Mouse (Mus musculus): ENCODE data around the gene Pm20d1. TPM values are rescaled to one million over a fixed set of nuclear protein-coding genes. Genes with fewer than 3 reads are reported as not detected.
A peak's percentile ranks its signal among the peaks of the same experiment; 100 is the strongest.

Gene Pm20d1
- polyA plus RNA-seq, 1 experiment from 2014 or later: 0.46 TPM

GRCm38 (mm10) chr1:131757211-131757610 is 40.0 kb upstream of the Pm20d1 start:
- H3K4me2 ChIP-seq (ENCODE audit: low read length): no peak overlapping the region
- no peak overlapping the region for H3K9ac ChIP-seq (ENCODE audit: low read depth, low read length)
- H3K36me3 ChIP-seq (ENCODE audit: control insufficient read depth, insufficient read depth, low read length): no peaks in the 10 kb centered on the region
- ATAC-seq: no peak
- H3K4me1 ChIP-seq (ENCODE audit: control insufficient read depth, insufficient read depth, low read length): no peaks in the 10 kb centered on the region
- H3K4me3 ChIP-seq (ENCODE audit: low read depth, low read length): no peak overlapping the region
- 92% methylated on average over 6 of the region's 6 CpGs for WGBS
- no peak overlapping the region for H3K27ac ChIP-seq (ENCODE audit: low read length)
- no peaks in the 10 kb centered on the region for H3K27me3 ChIP-seq (ENCODE audit: control insufficient read depth, insufficient read depth, low read depth, low read length)
- no peaks in the 10 kb centered on the region for H3K9me3 ChIP-seq (replicated peaks; ENCODE audit: control insufficient read depth, low read length, poor library complexity, severe bottlenecking)

GRCm38 (mm10) chr1:131758796-131759195 is 38.4 kb upstream of the Pm20d1 start:
- Histone ChIP-seq H3K36me3 (ENCODE audit: control insufficient read depth, insufficient read depth, low read length) (no peaks in the 10 kb centered on the region), H3K4me1 (ENCODE audit: control insufficient read depth, insufficient read depth, low read length) (no peaks in the 10 kb centered on the region), H3K9ac (ENCODE audit: low read depth, low read length) (no peak overlapping the region), H3K27me3 (ENCODE audit: control insufficient read depth, insufficient read depth, low read depth, low read length) (no peaks in the 10 kb centered on the region), H3K9me3 (replicated peaks; ENCODE audit: control insufficient read depth, low read length, poor library complexity, severe bottlenecking) (no peaks in the 10 kb centered on the region), H3K4me2 (ENCODE audit: low read length) (no peak overlapping the region), H3K4me3 (ENCODE audit: low read depth, low read length) (no peak overlapping the region), H3K27ac (ENCODE audit: low read length) (no peak overlapping the region)
- no peak for ATAC-seq
- 31% methylated on average over 7 of the region's 7 CpGs for WGBS

- Histone ChIP-seq H3K4me2 (ENCODE audit: low read length) (no peak overlapping the region), H3K9ac (ENCODE audit: low read depth, low read length) (no peak overlapping the region), H3K27me3 (ENCODE audit: control insufficient read depth, insufficient read depth, low read depth, low read length) (no peaks in the 10 kb centered on the region), H3K4me3 (ENCODE audit: low read depth, low read length) (no peak overlapping the region), H3K36me3 (ENCODE audit: control insufficient read depth, insufficient read depth, low read length) (no peaks in the 10 kb centered on the region), H3K27ac (ENCODE audit: low read length) (no peak overlapping the region), H3K4me1 (ENCODE audit: control insufficient read depth, insufficient read depth, low read length) (no peaks in the 10 kb centered on the region), H3K9me3 (replicated peaks; ENCODE audit: control insufficient read depth, low read length, poor library complexity, severe bottlenecking) (no peaks in the 10 kb centered on the region)
- ATAC-seq: no peak
- 64% methylated on average over 9 of the region's 9 CpGs for WGBS
Measured at GRCm38 (mm10) chr1:131759667-131760427, 37.3 kb upstream of the Pm20d1 start.

GRCm38 (mm10) chr1:131760428-131760820 is 36.8 kb upstream of the Pm20d1 start:
- Histone ChIP-seq H3K27ac (ENCODE audit: low read length) (no peak overlapping the region), H3K4me1 (ENCODE audit: control insufficient read depth, insufficient read depth, low read length) (no peaks in the 10 kb centered on the region), H3K9ac (ENCODE audit: low read depth, low read length) (no peak overlapping the region), H3K4me3 (ENCODE audit: low read depth, low read length) (no peak overlapping the region), H3K27me3 (ENCODE audit: control insufficient read depth, insufficient read depth, low read depth, low read length) (no peaks in the 10 kb centered on the region), H3K9me3 (replicated peaks; ENCODE audit: control insufficient read depth, low read length, poor library complexity, severe bottlenecking) (no peaks in the 10 kb centered on the region), H3K4me2 (ENCODE audit: low read length) (no peak overlapping the region), H3K36me3 (ENCODE audit: control insufficient read depth, insufficient read depth, low read length) (no peaks in the 10 kb centered on the region)
- ATAC-seq: no peak
- 95% methylated on average over 3 of the region's 3 CpGs for WGBS

GRCm38 (mm10) chr1:131761079-131761831 is 35.9 kb upstream of the Pm20d1 start:
- no peak overlapping the region for H3K4me3 ChIP-seq (ENCODE audit: low read depth, low read length)
- H3K9ac ChIP-seq (ENCODE audit: low read depth, low read length): no peak overlapping the region
- WGBS: 90% methylated on average over 13 of the region's 13 CpGs
- no peaks in the 10 kb centered on the region for H3K9me3 ChIP-seq (replicated peaks; ENCODE audit: control insufficient read depth, low read length, poor library complexity, severe bottlenecking)
- no peaks in the 10 kb centered on the region for H3K36me3 ChIP-seq (ENCODE audit: control insufficient read depth, insufficient read depth, low read length)
- no peak overlapping the region for H3K4me2 ChIP-seq (ENCODE audit: low read length)
- no peaks in the 10 kb centered on the region for H3K4me1 ChIP-seq (ENCODE audit: control insufficient read depth, insufficient read depth, low read length)
- no peak for ATAC-seq
- no peaks in the 10 kb centered on the region for H3K27me3 ChIP-seq (ENCODE audit: control insufficient read depth, insufficient read depth, low read depth, low read length)
- H3K27ac ChIP-seq (ENCODE audit: low read length): no peak overlapping the region

GRCm38 (mm10) chr1:131763683-131764082 is 33.5 kb upstream of the Pm20d1 start:
- 56% methylated on average over 9 of the region's 9 CpGs for WGBS
- Histone ChIP-seq H3K9me3 (replicated peaks; ENCODE audit: control insufficient read depth, low read length, poor library complexity, severe bottlenecking) (no peaks in the 10 kb centered on the region), H3K4me1 (ENCODE audit: control insufficient read depth, insufficient read depth, low read length) (no peaks in the 10 kb centered on the region), H3K36me3 (ENCODE audit: control insufficient read depth, insufficient read depth, low read length) (no peaks in the 10 kb centered on the region), H3K27me3 (ENCODE audit: control insufficient read depth, insufficient read depth, low read depth, low read length) (no peaks in the 10 kb centered on the region), H3K4me3 (ENCODE audit: low read depth, low read length) (no peak overlapping the region), H3K4me2 (ENCODE audit: low read length) (no peak overlapping the region), H3K27ac (ENCODE audit: low read length) (no peak overlapping the region), H3K9ac (ENCODE audit: low read depth, low read length) (no peak overlapping the region)
- ATAC-seq: no peak

GRCm38 (mm10) chr1:131764581-131765338 is 32.4 kb upstream of the Pm20d1 start:
- Histone ChIP-seq H3K4me3 (ENCODE audit: low read depth, low read length) (no peak overlapping the region), H3K27ac (ENCODE audit: low read length) (no peak overlapping the region), H3K36me3 (ENCODE audit: control insufficient read depth, insufficient read depth, low read length) (no peaks in the 10 kb centered on the region), H3K4me2 (ENCODE audit: low read length) (no peak overlapping the region), H3K27me3 (ENCODE audit: control insufficient read depth, insufficient read depth, low read depth, low read length) (no peaks in the 10 kb centered on the region), H3K9ac (ENCODE audit: low read depth, low read length) (no peak overlapping the region), H3K9me3 (replicated peaks; ENCODE audit: control insufficient read depth, low read length, poor library complexity, severe bottlenecking) (no peaks in the 10 kb centered on the region), H3K4me1 (ENCODE audit: control insufficient read depth, insufficient read depth, low read length) (no peaks in the 10 kb centered on the region)
- ATAC-seq: no peak
- WGBS: 65% methylated on average over 8 of the region's 8 CpGs

- Histone ChIP-seq H3K27ac (ENCODE audit: low read length) (no peak overlapping the region), H3K9ac (ENCODE audit: low read depth, low read length) (peak overlapping the region; percentile 28; the same call in 1 of the 2 replicates), H3K4me2 (ENCODE audit: low read length) (peak overlapping the region; percentile 27; the same call in 1 of the 2 replicates), H3K9me3 (replicated peaks; ENCODE audit: control insufficient read depth, low read length, poor library complexity, severe bottlenecking) (no peaks in the 10 kb centered on the region), H3K4me3 (ENCODE audit: low read depth, low read length) (no peak overlapping the region), H3K27me3 (ENCODE audit: control insufficient read depth, insufficient read depth, low read depth, low read length) (no peaks in the 10 kb centered on the region), H3K4me1 (ENCODE audit: control insufficient read depth, insufficient read depth, low read length) (no peaks in the 10 kb centered on the region), H3K36me3 (ENCODE audit: control insufficient read depth, insufficient read depth, low read length) (no peaks in the 10 kb centered on the region)
- 0 out of 2 replicates have a peak, but pooled peaks have one; percentile 62 for ATAC-seq
- WGBS: 11% methylated on average over 11 of the region's 11 CpGs
Measured at GRCm38 (mm10) chr1:131765357-131766001, 31.7 kb upstream of the Pm20d1 start.
